Mouse (Mus musculus) c-Kit-negative CD71-positive TER-119-positive erythroid progenitor cells, embryonic 14.5 days (primary cell): ENCODE data around the gene Itpr1.

ENCODE experiments used
- DNase-seq: peaks from one replicate; pipeline ENCODE4 v3.0.0-alpha.2; 2013; ENCODE audit warnings: low read depth, low spot score

The Itpr1 gene

DNA sequence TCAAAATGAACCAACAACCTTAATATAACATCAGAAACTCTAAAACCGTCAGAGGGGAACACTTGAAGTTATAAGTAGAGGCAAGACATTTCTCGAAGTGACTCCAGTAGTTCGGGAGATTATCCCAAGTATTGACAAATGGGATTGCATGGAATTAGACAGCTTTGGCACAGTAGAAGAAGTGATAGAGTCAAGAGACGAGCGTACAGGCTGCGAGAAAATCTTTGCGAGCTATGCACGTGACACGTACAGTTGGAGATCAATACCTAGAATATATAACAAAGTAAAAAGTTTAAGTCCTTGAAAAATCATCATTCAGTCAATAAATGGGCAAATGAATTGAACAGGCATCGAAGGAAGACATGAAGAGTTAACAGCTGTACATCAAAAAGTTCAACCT is 112.5 kb downstream of the Itpr1 start:
- no peak for DNase-seq

DNA sequence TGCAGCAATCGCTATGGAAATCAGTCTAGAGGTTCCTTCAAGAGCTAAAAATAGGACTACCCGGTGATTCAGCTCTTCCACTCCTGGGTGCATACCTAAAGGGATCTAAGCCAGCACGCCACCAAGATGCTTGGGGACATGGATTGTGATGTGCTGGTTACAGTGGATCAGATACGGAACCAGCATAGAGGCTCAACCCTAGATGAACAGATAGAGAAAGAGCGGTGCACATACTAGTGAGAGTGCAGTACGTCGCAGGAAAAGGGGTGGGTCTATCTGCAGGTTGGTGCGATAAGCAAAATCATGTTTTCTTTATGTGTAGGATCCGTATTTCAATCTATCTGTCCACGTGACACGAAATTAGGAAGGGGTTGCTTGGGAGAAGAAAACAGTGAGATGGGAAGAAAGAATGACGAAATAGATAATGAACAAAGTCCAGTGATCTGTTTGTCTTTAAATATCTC is 113.1 kb downstream of the Itpr1 start:
- no peak for DNase-seq

DNA sequence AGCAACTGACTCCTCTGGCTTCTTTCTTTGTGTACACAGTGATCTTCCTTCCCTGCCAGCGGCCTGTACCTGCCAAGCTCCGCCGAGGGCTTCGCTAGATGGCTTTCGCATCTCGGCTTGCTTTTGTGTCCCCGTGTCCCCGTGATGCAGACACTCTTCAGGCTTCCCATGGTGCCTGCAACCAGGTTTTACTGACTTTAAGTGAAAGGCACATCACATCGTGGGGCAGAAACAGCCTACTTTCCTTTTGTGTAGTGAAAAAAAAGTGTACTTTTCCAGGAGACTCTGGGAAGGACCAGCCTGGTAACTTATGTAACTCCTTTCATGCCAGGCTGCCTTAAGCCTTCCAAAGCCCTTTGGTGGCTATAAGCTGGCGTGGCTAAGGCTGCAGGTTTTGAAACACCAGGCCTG is 113.9 kb downstream of the Itpr1 start:
- no peak for DNase-seq

DNA sequence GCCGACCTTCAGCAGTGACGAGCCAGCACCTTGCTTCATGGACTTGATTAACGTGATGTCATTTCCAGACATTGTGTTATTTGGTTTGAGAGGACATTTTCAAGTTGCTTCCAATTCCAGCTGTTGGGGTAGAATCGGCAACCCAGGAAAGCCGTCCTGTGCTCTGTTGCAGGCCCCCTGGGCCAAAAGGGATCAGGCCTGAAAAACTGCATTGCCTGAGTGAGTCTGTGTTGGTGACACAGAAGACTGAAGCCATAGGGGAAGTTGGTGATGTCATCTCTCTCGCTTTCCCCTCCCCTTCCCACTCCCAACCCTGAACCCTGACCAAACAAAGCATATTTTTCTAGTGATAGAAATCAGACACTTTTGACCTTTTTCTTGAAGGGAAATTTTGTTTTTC is 114.7 kb downstream of the Itpr1 start:
- DNase-seq = no peak

DNA sequence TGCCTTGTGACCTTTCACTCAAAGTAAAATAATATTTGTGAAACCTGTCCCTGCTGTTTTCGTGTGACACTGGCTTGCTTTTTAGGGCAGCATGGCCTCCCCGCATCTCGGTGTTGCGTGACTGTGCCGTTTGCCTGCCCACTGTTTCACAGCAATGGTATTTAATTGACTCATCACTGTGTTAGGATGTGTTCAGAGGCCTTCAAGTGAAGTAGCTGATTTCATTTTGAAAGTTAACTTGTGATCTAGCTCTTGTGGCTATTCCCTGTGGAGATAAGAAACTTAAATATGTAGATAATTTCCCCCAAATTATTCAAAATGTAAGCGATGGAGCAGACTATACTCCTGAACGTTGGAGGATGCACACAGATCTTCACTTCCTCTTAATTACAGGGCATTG is 115.4 kb downstream of the Itpr1 start:
- DNase-seq = no peak

DNA sequence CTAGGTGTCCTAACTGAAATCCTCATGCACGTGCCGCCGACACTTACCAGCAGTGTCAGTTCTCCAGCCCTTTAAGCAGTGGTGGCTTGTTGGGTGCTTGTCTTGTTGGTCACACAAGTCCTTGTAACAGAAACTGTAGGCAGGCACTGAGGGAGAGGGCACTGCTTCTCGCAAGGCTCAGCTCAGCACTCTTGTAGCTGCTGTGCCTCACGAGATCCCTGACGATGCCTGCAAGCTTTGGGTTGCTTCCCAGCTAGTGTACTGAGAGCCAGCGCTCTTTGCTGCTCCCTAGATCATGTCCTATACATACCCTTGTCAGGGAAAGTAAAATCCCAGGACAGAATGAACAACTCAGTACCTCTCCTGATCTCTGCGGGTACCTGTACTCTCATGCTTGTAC is 117.6 kb downstream of the Itpr1 start:
- DNase-seq = no peak

DNA sequence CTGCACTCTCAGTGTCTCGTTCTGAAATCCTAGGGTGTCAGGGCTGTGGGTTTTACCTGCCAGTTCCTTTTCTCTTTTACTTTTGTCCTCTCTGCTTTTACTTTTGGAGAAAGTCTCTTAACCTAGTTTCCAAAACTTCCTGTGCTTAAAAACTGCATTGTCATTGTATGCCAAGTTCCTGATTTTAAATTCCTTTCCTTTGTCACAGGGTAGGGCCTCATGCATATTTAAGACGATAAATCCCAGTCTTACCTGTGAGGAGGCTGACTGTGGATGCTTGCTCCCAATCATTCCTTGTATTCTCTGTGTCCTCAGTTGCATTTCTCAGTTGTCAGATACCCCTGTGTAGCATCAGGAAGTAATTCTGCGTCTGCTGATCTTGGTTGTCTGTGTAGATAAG is 118.4 kb downstream of the Itpr1 start:
- no peak for DNase-seq

DNA sequence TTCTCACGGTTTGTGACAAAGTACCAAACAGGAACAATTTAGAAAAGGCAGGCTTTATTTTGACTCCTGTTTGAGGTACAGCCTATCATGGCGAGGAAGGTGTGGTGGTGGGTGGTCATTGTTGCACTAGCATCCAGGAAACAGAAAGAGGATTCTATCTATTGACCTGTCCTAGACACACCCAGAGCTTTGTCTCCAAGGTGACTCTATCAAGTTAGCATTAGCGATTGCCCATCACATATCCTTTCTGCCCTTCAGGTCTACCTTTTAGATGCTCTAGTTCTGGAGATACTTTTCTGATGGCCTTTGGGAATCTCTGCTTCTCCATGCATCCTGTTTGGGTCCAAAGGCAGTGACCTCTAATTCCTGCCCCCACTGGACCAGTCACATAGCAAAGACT is 121.2 kb downstream of the Itpr1 start:
- no peak for DNase-seq

DNA sequence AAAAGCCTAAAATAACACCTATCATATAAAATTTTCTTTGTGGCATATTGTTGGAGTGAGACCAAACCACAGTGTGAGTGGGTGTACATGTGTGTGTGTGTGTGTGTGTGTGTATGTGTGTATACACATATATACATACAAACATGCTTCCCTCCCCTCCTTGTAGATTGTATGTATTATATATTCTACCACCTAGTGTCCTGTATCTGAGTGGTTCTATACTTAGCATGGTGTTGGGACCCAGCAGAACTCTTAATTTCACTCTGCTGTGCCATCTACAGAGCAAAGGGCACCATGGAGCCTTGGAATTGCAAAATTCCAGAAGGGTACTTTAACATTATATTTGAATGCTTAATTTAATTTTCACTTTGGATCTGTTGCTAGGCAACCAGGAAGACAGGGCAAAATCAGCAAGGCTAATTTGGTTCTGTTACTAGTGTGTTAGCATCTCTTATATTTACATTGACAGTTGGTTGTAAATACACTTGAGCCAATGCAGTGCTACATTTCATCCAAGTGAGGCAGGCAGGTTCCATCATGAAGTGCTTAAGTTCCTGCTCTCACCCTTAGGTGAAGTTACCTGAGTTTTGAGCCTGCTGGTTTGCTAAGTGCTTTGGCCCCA is 122.4 kb downstream of the Itpr1 start:
- DNase-seq = no peak

DNA sequence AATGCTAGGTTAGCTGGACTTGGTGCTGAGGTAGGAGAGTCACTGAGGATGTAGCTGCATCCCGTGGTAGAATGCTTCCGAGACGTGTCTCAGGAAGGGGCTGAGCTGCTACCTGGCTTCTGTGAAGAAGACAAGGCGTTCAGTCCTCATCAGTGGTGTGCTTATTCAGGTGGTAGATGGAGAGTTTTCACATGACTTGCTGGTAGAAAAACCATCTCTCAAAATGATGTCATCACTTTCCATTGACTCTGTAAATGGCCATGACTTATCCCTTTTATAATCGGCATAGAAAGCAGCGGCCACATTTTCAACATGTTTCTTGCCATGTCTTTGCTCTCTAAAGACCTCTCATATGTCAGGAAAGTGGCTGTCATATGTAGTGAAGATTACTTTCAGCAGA is 123.6 kb downstream of the Itpr1 start:
- DNase-seq = no peak

DNA sequence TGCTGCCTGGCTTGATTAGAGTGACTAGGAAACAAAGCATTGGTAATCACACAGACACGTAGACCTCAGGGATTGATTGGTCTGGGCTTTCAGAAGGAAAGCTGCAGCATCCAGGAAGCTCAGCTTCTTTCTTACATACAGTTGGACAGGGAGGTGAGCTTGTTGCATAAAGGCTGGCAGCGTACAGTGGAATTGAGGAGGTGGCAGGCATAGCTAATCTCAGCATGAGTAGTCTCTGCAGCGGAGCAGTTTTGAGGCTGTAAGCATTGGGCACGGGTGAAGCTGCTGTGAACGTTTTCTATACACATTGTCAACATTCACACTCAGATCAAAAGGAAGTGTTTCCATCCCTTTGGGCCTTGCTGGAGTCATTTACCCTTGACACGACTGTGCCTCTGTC is 124.4 kb downstream of the Itpr1 start:
- no peak for DNase-seq

DNA sequence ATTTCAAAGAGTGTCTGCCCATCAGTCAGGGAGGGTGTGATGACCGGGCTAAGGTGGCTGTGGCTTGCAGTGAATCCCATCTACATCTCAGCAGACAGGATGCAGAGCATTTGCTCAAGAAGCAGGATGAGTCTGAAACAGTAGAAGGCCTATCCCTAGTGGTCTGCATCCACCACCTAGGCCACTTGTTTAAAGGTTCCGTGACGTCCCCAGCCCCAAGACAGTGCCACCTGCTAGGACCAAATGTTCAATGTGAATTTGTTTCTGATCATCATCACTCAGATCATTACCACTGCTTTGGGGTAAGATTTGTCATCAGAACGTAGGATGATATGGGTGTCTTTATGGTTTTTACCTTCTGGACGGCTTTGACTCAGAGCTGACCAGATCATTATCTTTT is 125.5 kb downstream of the Itpr1 start:
- no peak for DNase-seq

DNA sequence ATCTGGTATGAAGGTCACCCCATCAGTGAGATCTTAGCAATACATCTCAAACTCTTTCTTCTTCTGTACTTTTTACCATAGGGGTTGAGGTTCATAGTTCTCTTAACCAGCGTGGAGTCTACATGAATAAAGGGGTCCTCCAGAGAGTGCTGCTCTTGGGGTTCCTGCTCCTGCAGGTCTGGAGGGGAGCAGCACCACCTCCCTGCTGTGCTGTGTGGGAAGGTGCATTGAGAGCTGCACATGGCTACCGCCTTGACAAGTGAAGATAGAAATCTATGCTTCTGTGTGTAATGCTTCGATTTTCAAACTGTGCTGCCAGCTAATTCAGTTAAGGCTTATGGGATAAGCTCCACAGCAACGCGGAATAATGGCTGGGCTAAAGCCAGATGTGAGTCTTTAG is 130.1 kb downstream of the Itpr1 start:
- DNase-seq = no peak

DNA sequence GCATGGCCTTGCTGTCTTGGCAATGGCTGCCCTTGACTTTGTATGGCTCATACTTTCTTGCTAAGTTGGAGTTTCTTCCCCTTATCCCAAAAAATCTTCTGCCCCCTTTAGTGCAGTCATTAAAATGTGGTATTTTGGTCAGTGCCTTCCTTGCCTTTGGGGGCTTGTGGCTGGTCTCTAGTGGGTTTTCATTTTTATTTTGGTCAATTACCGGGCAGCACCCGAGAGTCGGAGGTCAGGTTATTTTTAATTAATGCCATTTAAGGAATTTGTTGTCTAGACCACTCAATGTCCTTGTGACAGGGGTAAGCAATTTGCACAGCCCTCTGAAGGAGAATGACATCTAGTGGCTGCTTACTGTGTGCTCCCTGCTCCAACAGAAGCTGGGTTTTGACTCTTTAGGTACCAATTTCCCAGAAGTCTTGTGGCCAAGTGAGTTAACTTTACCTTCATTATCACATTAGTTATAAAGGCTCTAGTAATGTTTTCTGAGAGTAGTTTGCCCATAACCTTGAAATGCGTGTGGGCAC is 130.9 kb downstream of the Itpr1 start:
- DNase-seq = no peak

DNA sequence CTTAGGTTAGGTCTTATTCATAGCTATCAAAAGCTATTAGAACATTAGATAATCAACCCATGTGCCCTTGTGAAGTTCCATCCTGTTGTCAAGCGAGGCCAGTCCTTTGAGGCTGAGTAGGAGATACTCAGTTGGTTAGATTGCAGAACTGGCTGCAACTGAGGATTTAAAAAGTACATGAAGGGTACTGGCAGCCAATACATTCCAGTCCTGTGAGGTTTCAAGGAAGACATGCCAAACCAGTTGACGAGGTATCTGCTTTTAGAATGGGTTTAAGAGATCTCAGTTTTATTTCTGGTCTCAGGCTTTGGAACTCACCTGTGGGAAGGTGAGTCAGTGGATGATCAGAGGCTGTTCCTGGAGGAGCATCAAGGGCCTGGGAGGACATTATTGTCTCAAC is 137.9 kb downstream of the Itpr1 start:
- DNase-seq = no peak

DNA sequence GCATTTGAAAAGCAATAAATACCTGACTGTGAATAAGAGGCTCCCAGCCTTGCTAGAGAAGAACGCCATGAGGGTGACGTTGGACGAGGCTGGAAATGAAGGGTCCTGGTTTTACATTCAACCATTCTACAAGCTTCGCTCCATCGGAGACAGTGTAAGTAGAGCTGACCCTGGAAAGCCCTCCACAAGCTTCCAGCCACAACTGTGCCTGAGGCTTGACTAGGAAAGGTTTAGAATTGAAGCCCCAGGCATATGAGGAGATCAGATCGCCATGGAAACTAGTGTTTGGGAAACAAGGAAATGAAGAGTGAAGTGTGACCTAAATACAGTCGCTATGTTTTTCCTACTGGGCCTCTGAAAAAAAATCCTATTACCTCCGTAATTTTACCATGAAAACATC is 139.1 kb downstream of the Itpr1 start:
- DNase-seq = no peak

DNA sequence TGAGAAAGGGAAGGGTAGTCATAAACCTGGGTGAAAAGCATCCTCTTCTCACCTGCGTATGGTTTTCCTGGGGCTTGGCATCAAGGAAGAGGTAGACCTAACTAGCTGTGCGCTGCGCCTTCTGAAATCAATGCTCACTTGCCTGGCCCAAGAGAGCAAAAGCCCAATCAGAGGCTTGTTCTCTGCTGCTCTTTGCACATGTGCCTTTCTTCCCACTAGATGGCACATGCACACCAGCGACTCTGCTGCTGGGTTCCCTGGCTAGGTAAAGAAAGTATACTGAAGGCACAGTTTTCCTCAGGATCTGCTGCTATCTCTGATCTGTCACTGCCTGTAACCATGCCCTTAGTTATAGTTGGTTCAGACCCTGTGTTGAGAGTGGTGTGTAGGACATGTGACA is 154.5 kb downstream of the Itpr1 start:
- DNase-seq = no peak

DNA sequence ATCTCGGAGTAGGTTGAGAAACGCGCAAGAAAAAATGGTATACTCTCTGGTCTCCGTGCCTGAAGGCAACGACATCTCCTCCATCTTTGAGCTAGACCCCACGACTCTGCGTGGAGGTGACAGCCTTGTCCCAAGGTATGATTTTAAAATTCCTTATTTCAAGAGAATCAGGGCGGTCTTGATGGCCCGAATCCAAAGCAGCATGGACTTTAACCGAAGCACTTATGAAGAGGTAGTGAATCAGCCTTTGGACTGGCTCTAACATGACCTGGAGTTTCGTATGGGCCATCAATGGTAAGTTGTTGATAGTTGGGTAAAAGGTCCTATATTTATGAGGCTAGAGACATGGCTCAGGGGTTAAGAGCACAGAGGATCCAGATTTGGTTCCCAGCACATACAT is 156.1 kb downstream of the Itpr1 start:
- DNase-seq = no peak

DNA sequence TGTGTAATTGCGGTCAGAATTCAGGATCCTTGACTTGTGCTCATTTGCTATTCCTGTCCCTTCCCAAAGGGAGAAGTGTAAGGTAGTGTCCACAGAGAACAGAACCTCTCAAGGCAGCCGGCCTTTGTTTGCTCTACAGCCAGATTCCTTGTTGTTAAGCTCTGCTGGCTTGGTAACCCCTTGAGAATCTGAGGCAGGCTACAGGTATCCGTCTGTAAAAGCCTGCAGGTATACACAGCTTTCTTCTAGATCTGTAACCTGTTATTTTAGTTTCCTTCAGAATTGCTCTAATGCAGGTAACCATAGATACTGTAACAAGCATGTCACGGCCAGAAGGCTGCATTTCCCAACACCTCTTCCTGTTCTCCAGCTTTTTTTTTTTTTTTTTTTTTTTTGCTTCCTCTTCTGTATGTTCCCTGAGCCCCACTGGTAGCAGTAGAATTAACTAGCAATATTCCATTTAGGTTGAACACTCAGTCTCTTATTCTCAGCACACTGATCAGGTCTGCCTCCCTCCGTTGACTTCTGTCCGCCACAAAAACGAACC is 158.5 kb downstream of the Itpr1 start:
- DNase-seq = no peak

DNA sequence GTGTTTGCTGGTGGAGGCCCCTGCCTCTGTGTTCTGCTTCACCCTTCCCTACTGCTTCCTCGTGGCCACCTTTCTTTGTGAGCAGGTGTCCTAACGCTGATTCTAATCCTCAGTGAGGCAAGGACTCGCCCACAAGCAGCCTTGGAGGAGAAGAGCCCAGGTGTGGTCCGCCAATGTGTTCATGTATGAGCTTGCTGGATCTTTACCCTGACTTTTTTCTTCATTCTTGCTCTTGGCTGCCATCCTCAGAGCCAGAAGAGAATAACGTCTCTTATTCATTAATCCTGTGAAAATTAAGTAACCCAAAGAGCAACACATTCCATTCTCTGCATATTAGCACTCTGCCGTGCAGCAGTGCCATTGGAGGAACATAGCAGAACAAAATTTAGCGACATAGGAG is 161.1 kb downstream of the Itpr1 start:
- DNase-seq = no peak

DNA sequence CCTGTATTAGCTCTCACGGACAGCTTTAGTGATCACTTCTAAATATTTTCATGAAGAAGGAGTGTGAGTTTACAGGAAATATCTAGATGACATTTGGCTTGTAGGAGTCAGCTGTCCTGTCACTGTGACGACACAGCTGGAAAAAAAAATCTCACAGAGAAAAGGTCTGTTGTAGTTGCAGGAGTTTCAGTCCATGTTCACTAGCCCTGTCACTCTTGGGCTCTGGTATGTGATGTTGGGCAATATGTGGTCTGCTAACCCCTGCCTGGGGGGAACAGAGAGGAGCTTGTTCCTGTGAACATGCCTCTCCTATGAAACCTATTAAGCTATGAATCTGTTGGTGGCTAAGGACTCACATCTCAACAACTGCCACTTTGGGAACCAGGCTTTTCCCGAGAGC is 166.1 kb downstream of the Itpr1 start:
- DNase-seq = no peak

DNA sequence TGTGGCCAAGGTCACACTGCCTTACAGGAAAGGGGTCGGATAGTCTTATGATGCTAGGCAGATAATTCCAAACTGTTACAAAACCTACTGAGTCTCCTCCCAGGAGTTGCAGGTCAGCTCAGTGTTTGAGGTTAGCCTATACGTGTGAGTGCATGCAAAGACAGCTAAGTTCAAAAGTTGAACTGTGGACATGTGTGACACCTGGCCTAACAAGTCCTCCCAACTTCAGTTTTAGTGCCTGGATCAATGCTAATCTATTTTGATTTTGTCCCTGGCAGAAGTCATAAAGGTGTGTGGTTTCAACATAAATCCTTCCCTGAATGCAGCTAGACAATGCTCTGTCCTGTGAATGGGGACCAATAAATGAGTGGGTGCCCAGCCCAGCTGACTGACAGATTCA is 167.3 kb downstream of the Itpr1 start:
- no peak for DNase-seq

DNA sequence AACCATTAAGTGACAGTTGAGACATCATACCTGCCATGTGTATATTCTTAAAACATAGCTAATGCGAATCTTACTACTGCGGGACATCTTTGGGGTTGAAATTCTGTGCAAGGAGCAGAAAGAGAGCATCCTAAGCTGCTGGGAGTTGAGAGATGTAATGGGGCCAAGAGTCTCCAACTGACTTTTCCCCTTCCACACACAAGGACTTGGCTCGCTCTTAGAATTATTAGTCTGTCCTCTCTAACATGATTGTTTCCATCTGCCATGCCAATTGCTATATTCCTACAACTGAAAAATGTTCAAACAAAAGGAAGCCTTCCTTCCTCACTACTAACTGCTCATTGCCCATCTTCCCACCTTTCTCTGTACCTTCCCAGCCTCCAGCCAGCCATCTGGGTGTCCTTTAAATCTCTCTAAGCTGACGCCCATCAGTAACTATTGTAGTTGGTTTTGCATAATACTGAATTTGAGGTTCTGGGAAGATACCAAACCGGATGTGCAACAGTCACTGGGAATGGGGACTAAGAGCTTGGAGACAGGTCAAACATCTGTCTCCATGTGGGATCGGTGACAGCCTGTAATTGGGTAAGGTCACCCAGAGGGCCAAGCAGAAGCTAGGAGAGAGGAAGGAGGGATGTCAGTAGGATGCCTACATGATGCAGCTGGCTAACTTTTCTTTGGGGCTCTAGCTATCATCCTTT is 177.9 kb downstream of the Itpr1 start:
- DNase-seq = no peak
